Comparison of ENCODE assay signal across 17 mouse cellular contexts in genomic region chr16:24181388-24181787, GRCm38 (mm10).
"Had no signal": no experiment of that assay in that cellular context is flagged by ENCODE, and none has a peak within 500 bp of the region (broad histone marks: within the 10 kb centered on the region; RNA-seq: fewer than 3 reads in every experiment).

No protein-coding gene starts in this region.

- H3K36me3 ChIP-seq: kidney, embryonic 15.5 days; limb, embryonic 12.5 days; limb, embryonic 15.5 days; liver, embryonic 15.5 days; lung, embryonic 15.5 days; midbrain, embryonic 10.5 days had no signal

- H3K4me1 ChIP-seq: kidney, embryonic 15.5 days; limb, embryonic 12.5 days; limb, embryonic 15.5 days; lung, embryonic 15.5 days had no signal

- DNase-seq: kidney, adult 11 months; kidney, adult 8-10 months; kidney, postnatal 10 days; kidney, postnatal 36 days; layer of hippocampus, postnatal 36 days; left cerebral cortex, postnatal 4 days; lung, adult 18-20 months; lung, postnatal 36 days; midbrain, embryonic 14.5 days had no signal

- H3K4me2 ChIP-seq: kidney, embryonic 15.5 days; limb, embryonic 12.5 days; limb, embryonic 15.5 days; liver, embryonic 11.5 days; liver, embryonic 15.5 days; lung, embryonic 15.5 days had no signal

- H3K9ac ChIP-seq: kidney, embryonic 15.5 days; limb, embryonic 12.5 days; limb, embryonic 15.5 days; liver, embryonic 15.5 days; lung, embryonic 15.5 days had no signal

- H3K9me3 ChIP-seq: kidney, embryonic 15.5 days; limb, embryonic 12.5 days; limb, embryonic 15.5 days; liver, embryonic 15.5 days; lung, embryonic 15.5 days; midbrain, embryonic 10.5 days had no signal

- H3K4me3 ChIP-seq: kidney, embryonic 15.5 days; left cerebral cortex, adult 2 months; limb, embryonic 12.5 days; limb, embryonic 15.5 days; liver, embryonic 15.5 days; lung, embryonic 15.5 days; midbrain, embryonic 10.5 days had no signal

- H3K27ac ChIP-seq: kidney, embryonic 15.5 days; left cerebral cortex, adult 2 months; limb, embryonic 12.5 days; limb, embryonic 15.5 days; liver, embryonic 15.5 days; lung, embryonic 15.5 days; midbrain, embryonic 10.5 days had no signal

- H3K27me3 ChIP-seq: kidney, embryonic 15.5 days; limb, embryonic 12.5 days; limb, embryonic 15.5 days; liver, embryonic 15.5 days; lung, embryonic 15.5 days had no signal
